Mouse (Mus musculus): ENCODE results near the gene Plcg2. TPM values are rescaled to one million over a fixed set of nuclear protein-coding genes. Genes with fewer than 3 reads are reported as not detected.

The Plcg2 gene
- 100 to 1,000 TPM in 16 of 26 experiments, 10 to 100 TPM in 10; 36.1 to 132 (median 108) TPM for total RNA-seq (2018; cell fraction: chromatin; rRNA removed)
- 10 to 100 TPM; 61.8 to 93.0 (median 74.5) TPM for total RNA-seq (2018; cell fraction: cytosol; rRNA removed)
- 100 to 1,000 TPM in 2 of 26 experiments, 10 to 100 TPM in 24; 48.9 to 105 (median 82.0) TPM for total RNA-seq (2018; cell fraction: nucleus; rRNA removed)
- polyA plus RNA-seq (2018): 60.7 to 76.4 TPM (median 68.0 TPM) in 3 replicates

DNA sequence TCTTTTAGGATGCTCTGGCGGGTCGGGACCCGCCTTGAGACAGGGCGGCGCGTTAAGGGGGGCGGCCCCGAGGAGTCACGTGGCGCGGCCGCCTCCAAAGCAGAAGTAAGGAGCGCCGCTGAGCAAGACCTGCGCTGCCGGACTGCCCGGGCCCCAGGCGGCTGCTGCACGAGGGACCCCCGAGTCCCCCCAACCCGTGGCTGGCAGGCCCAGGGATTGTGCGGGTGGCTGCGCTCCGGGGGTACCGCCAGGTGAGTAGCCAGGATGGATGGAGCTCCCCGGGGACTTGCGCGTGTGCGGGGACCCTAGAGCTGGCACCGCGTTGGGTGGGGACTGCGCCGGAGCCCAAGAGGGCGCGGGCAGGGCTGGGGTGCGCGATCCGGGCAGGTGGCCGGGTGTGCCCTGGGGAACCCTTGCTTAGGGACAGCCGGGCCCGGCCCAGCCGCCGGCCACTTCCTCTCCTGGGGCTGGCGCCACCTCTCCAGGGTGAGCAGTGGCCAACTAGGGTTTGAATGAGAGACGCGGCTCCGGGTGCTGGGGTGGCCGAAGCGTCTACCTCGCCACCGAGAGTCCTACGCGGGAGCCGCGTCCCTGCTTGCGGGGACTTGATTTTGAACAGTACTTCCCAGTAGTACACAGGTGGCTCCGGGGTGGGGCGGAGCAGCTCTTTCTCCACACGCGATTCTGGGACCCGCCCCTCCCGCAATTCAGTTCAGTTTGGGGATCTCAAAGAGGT lies at the start of gene Plcg2:
Gene Plcg2, plus strand, starts transcription at position 113 of the 736 bp plus-strand sequence.
- peaks cover 50% of the 10 kb centered on the region for H3K79me2 ChIP-seq (ENCODE audit: inconsistent target)
- peak within 1 kb of the TSS; percentile 85 for H3K4me3 ChIP-seq (ENCODE audit: inconsistent target)
- H3K36me3 ChIP-seq (ENCODE audit: inconsistent target): no peaks in the 10 kb centered on the region
- peak within 1 kb of the TSS; percentile 46 for H3K27ac ChIP-seq
- under 1% methylated on average over 60 of the region's 62 CpGs for WGBS (ENCODE audit: missing documents)

DNA sequence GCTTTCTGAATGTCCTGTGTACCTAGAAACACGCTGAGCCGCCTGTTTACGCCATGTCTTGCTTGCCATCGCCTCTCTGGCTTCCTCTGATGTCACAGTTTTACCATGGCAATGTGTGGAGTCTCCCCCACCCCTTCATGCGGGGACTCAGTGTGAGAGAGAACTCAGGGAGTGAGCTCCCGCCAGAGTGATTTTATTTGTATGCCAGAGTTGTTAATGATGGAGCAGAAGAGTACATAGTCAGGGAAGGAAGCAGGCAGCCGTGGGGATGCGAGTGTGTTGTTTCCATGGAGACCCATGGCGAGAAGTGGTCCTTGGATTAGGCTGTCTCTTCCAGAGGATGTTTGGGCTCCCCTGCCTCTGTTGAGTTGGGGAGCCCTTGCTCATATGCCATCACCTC lies 47.0 kb upstream of the Plcg2 start:
- Histone ChIP-seq H3K4me3 (ENCODE audit: inconsistent target) (no peak overlapping the region), H3K79me2 (ENCODE audit: inconsistent target) (no peaks in the 10 kb centered on the region), H3K36me3 (ENCODE audit: inconsistent target) (peaks cover 96% of the 10 kb centered on the region), H3K27ac (no peak overlapping the region)
- WGBS (ENCODE audit: missing documents): 94% methylated on average over 9 of the region's 9 CpGs

DNA sequence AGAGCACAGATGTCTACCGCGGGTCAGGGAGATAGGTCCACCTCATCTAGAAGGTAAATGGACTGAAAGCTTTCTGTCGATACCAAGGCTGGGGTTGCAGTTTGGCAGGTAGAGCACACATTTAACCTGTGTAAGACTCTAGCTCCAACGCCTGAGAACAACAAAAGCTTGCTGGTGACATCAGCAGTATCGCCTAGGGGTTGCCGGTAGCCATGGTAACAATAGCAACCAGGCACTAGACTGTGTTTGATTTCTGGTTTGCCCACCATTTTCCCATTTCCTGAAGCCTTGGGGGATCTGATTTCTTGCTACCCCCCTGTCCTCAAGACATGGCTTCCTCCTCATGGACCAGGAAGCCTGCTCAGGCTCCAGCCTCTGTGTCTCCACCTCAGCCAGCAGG lies 44.1 kb upstream of the Plcg2 start:
- Histone ChIP-seq H3K4me3 (ENCODE audit: inconsistent target) (no peak overlapping the region), H3K79me2 (ENCODE audit: inconsistent target) (no peaks in the 10 kb centered on the region), H3K36me3 (ENCODE audit: inconsistent target) (peaks cover 95% of the 10 kb centered on the region), H3K27ac (no peak overlapping the region)
- 93% methylated on average over 6 of the region's 6 CpGs for WGBS (ENCODE audit: missing documents)

DNA sequence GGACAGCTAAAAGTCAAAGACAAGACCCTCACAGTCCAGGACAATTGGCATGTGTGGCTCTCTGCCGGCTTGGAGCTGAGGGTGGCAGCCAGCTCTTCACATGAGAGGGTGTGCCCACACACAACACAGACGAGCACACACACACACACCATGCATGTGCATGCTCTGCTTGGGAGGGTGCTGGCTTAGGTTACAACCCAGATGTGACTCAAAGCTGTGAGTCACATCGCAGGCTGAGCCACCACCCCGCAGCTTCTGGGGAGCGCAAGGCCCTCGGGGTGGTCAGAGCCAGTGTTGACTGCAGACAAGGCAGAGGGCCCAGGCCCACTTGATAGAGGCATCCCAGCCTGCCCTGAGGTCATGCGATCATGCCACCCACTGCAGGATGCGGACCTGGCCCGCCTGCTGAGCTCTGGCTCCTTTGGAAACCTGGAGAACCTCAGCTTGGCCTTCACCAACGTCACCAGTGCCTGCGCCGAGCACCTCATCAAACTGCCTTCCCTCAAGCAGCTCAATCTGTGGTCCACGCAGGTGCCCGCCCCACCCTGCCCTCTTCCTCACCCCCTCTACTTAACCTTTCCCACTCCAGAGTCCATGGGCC lies 43.5 kb upstream of the Plcg2 start:
- WGBS (ENCODE audit: missing documents): 88% methylated on average over 13 of the region's 14 CpGs
- H3K27ac ChIP-seq: no peak overlapping the region
- no peak overlapping the region for H3K4me3 ChIP-seq (ENCODE audit: inconsistent target)
- H3K79me2 ChIP-seq (ENCODE audit: inconsistent target): no peaks in the 10 kb centered on the region
- H3K36me3 ChIP-seq (ENCODE audit: inconsistent target): peaks cover 92% of the 10 kb centered on the region

DNA sequence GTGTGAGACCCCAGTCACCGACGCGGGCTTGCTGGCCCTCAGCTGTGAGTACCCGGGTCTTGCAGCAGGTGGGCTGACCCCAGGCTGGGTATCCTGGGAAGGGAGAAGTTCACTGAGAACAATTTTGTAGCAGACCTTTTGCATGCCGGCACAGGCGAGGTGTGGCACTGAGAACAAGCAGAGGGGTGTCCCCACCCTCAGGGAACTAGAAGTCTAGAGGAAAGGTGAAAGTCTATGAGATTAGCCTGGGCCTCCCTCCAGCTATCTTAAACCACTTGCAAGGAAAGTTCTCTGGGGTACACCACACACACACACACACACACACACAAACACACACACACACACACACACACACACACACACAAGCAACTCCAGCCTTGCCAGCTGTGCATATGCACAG lies 42.4 kb upstream of the Plcg2 start:
- 93% methylated on average over 6 of the region's 6 CpGs for WGBS (ENCODE audit: missing documents)
- no peak overlapping the region for H3K27ac ChIP-seq
- H3K36me3 ChIP-seq (ENCODE audit: inconsistent target): peaks cover 85% of the 10 kb centered on the region
- no peak overlapping the region for H3K4me3 ChIP-seq (ENCODE audit: inconsistent target)
- no peaks in the 10 kb centered on the region for H3K79me2 ChIP-seq (ENCODE audit: inconsistent target)

DNA sequence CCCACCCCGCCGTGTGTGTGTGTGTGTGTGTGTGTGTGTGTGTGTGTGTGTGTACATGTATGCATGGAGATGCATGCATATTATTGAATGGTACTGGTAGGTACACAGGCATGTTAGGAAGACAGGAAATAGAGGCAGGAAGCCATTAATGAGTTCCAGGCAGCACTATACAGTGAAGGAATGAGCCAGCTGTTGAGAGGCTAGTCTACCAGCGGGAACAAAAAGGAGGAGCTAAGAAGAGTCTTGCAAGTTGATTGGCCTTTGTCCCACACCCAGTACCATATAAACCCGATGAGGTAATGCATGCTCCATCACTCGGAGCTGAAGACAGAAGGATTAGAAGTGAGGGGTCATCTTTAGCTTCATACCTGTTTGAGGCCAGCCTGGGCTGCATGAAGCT lies 39.7 kb upstream of the Plcg2 start:
- Histone ChIP-seq H3K27ac (no peak overlapping the region), H3K4me3 (ENCODE audit: inconsistent target) (no peak overlapping the region), H3K79me2 (ENCODE audit: inconsistent target) (no peaks in the 10 kb centered on the region), H3K36me3 (ENCODE audit: inconsistent target) (peaks cover 58% of the 10 kb centered on the region)
- 91% methylated on average over 3 of the region's 5 CpGs for WGBS (ENCODE audit: missing documents)

DNA sequence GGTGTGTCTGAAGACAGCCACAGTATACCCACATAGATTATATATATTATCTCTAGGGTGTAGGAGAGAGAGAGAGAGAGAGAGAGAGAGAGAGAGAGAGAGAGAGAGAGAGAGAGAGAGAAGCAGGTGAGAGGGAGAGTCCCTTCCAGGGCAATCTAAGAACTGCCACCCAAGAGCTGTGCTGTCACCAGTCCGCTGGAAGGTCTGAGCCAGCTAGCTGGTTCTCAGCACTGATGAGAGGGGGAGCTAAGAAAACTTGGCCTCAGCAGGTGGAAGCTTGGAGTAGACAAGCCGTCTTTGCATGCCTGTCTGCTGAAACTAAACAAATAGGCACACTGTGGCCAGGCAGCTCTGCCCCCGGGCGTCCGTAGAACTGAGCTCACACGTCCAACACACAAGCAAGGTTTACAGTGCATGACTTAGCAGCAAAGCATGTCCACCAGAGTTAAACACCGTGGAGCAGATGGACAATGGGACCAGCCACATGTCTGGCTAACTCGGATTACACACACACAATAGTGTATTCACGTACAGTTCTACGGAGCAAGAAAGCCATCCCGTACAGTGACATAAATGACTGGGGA lies 35.3 kb upstream of the Plcg2 start:
- 93% methylated on average over 11 of the region's 11 CpGs for WGBS (ENCODE audit: missing documents)
- H3K36me3 ChIP-seq (ENCODE audit: inconsistent target): peaks cover 16% of the 10 kb centered on the region; the same call in 1 of the 2 replicates
- H3K27ac ChIP-seq: no peak overlapping the region
- H3K79me2 ChIP-seq (ENCODE audit: inconsistent target): no peaks in the 10 kb centered on the region
- no peak overlapping the region for H3K4me3 ChIP-seq (ENCODE audit: inconsistent target)

DNA sequence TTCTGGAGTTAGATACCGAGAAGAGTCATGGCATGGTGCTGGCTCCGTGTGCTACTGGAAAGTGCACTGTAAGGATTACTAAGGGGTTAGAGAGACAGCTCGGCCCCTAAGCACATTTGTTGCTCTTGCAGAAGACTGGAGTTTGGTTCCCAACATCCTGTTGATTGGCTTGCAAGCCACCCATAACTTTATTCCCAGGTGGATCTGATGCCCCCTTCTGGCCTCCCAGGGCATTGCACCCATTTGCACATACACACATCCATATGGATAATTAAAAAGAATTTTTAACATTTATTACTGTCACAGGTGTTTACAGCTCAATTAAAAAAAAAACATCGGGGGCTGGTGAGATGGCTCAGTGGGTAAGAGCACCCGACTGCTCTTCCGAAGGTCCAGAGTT lies 33.6 kb upstream of the Plcg2 start:
- 93% methylated on average over 6 of the region's 6 CpGs for WGBS (ENCODE audit: missing documents)

DNA sequence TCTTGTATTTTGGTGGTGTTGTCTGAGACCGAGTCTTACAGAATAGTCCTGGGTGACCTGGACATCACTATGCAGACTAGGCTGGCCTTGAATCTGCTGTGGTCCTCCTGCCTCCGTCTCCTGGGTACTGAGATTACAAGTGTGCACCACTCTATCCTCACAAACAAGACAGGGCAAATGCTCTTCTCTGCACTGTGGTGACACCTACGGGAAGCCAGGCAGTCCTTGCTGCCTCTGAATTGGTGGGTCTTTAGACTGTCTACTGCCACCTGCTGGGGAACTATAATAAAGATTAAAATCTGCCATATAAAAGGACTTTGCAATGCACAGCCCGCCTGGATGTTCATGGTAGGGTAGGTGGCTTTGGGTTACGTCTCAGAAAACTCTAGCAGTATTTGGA lies 32.8 kb upstream of the Plcg2 start:
- no peak overlapping the region for H3K27ac ChIP-seq
- no peaks in the 10 kb centered on the region; the same call in 1 of the 2 replicates for H3K36me3 ChIP-seq (ENCODE audit: inconsistent target)
- WGBS (ENCODE audit: missing documents): 37% methylated on average over 5 of the region's 5 CpGs
- H3K79me2 ChIP-seq (ENCODE audit: inconsistent target): no peaks in the 10 kb centered on the region
- no peak overlapping the region for H3K4me3 ChIP-seq (ENCODE audit: inconsistent target)

More for the DNA sequence above, 33.6 kb upstream of the Plcg2 start:
- no peak overlapping the region for H3K4me3 ChIP-seq (ENCODE audit: inconsistent target)
- H3K27ac ChIP-seq: no peak overlapping the region
- no peaks in the 10 kb centered on the region for H3K79me2 ChIP-seq (ENCODE audit: inconsistent target)
- H3K36me3 ChIP-seq (ENCODE audit: inconsistent target): peaks cover 4% of the 10 kb centered on the region; the same call in 1 of the 2 replicates

DNA sequence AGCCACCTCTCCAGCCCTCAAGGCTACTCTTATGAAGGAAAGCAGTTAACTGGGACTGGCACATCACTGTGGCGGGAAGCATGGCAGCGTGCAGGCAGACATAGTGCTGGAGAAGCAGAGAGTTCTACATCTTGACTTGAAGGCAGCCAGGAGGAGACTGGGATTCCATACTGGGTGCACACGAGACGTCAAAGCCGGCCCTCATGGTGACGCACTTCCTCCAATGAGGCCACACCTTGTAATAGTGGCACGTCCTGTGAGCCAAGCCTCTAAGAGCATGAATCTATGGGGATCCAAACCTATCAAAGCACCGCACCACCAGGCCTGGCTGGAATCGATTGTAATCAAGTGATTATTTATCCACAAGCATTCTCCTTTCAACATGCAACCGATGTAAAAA lies 30.6 kb upstream of the Plcg2 start:
- Histone ChIP-seq H3K4me3 (ENCODE audit: inconsistent target) (no peak overlapping the region), H3K79me2 (ENCODE audit: inconsistent target) (no peaks in the 10 kb centered on the region)
- WGBS (ENCODE audit: missing documents): 70% methylated on average over 10 of the region's 10 CpGs

DNA sequence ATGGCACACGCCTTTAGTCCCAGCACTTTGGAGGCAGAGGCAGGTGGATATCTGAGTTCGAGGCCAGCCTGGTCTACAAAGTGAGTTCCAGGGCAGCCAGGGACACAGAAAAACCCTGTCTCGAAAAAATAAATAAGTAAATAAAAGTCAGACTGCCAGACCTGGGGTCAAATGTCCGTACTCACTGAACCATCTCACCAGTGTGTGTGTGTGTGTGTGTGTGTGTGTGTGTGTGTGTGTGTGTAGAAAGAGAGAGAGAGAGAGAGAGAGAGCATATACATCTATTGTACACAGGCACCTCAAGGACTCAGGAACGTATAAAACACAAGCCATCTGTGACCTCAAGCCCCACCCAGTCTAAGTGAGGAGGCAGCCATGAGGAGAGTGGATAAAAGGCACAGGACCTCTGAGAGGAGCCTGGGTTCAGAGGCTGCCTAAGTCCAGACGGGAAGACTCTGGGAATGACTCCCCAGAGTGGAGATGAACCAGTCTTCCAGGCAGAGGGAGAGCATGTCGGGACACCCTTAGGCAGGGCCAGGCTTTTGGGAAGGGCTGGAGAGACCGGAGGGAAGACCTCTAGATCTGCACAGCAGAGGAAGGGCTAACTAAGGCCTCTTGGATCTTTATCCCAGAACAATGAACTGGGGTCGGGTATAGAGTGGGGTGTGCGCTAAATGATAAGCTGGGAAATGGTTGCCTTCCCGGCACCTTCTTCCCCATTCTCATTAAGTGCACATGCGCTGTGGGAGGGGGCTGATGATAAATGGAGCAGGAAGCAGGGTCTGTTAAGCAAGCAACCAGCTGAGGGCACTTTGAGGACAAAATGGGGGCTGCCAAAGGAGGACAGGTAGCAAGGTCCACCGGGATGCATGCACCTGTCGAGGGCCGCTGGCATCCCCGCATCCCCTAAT lies 28.4 kb upstream of the Plcg2 start:
- Histone ChIP-seq H3K4me3 (ENCODE audit: inconsistent target) (no peak overlapping the region), H3K79me2 (ENCODE audit: inconsistent target) (no peaks in the 10 kb centered on the region), H3K36me3 (ENCODE audit: inconsistent target) (no peaks in the 10 kb centered on the region), H3K27ac (no peak overlapping the region)
- 51% methylated on average over 16 of the region's 16 CpGs for WGBS (ENCODE audit: missing documents)

More for the DNA sequence above, 30.6 kb upstream of the Plcg2 start:
- Histone ChIP-seq H3K27ac (no peak overlapping the region), H3K36me3 (ENCODE audit: inconsistent target) (no peaks in the 10 kb centered on the region)

DNA sequence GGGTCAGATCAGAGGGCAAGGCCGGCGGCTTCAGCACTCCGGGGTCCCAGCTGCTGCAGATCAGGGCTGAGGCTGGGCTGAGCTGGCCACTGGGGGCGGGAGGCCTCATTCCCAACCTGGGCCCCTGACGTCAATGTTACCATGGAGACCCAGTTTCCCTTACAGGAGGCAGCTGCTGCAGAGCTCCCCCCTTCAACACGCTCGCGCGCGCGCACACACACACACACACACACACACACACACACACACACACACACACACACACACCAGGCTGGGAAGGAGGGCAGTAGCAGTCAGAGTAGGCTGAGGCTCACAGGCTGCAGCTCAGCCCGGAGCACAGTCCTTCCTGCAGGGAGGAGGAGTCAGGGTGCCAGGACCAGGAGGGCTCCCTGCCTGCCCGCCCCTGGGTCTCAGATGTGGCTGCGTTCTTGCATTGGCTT lies 27.7 kb upstream of the Plcg2 start:
- Histone ChIP-seq H3K27ac (no peak overlapping the region), H3K79me2 (ENCODE audit: inconsistent target) (no peaks in the 10 kb centered on the region), H3K36me3 (ENCODE audit: inconsistent target) (no peaks in the 10 kb centered on the region), H3K4me3 (ENCODE audit: inconsistent target) (no peak overlapping the region)
- WGBS (ENCODE audit: missing documents): 17% methylated on average over 6 of the region's 14 CpGs

DNA sequence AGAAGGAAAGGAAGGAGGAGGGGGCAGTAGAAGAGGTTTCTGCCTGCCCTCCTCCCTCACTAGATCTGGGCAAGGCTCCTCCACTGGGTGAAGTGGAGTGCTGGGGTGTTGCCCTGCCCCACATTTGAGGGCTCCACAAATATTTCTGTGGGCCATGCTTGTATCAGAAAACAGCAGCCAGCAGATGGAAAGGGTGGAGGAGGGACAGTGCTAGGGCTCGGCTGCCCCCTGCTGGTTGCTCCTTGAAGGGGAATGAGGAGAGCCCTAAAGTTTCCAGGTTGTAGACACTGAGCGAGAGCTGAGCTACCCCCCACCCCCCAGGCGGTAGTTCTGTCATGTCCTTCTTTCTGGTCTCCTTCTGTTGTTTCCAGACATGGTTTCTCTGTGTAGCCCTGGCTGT lies 26.9 kb upstream of the Plcg2 start:
- Histone ChIP-seq H3K27ac (no peak overlapping the region), H3K4me3 (ENCODE audit: inconsistent target) (no peak overlapping the region), H3K36me3 (ENCODE audit: inconsistent target) (no peaks in the 10 kb centered on the region), H3K79me2 (ENCODE audit: inconsistent target) (no peaks in the 10 kb centered on the region)
- 35% methylated on average over 3 of the region's 3 CpGs for WGBS (ENCODE audit: missing documents)

DNA sequence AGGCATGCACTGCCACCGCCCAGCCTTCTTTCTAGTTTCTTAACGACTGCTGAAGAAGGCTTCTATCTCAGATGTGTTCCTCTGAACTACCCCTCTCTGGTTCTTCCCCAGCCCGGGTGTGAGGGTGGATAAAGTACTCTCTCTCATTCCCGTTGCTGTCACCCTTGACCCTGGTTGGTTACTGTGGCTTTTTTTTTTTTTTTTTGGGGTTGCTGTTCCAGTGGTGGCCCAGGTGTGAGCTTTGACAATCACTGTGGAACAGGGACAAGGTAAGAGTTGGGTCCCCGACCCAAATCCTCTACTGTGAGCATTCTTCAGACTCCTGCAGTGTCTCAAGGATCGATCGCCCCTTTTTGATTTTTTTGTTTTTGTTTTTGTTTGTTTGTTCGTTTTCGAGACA lies 26.4 kb upstream of the Plcg2 start:
- no peaks in the 10 kb centered on the region for H3K36me3 ChIP-seq (ENCODE audit: inconsistent target)
- no peak overlapping the region for H3K27ac ChIP-seq
- H3K79me2 ChIP-seq (ENCODE audit: inconsistent target): no peaks in the 10 kb centered on the region
- H3K4me3 ChIP-seq (ENCODE audit: inconsistent target): no peak overlapping the region
- 79% methylated on average over 9 of the region's 9 CpGs for WGBS (ENCODE audit: missing documents)

Data from macrophage (primary cell).